Mouse (Mus musculus): Measurements from ENCODE around the gene Cyp2d40. TPM values are rescaled to one million over a fixed set of nuclear protein-coding genes. Genes with fewer than 3 reads are reported as not detected.

Gene Cyp2d40
- polyA plus RNA-seq, 2 experiments from 2014 or later: not detected

Other genes with a start within 250 kb of the Cyp2d40 start
- not detected for gene Cyp2d12, start 209.1 kb downstream of the Cyp2d40 start, polyA plus RNA-seq (2017; shearing (Covaris generic))
- not detected for gene Cyp2d34, start 143.2 kb downstream of the Cyp2d40 start, polyA plus RNA-seq (2017; shearing (Covaris generic))
- gene Cyp2d26, start 30.1 kb upstream of the Cyp2d40 start, polyA plus RNA-seq (2017; shearing (Covaris generic)): under 1 TPM in 1 of 2 experiments, not detected in 1; 0.34 TPM
- gene Tcf20, start 223.7 kb upstream of the Cyp2d40 start, polyA plus RNA-seq (2017; shearing (Covaris generic)): 10 to 100 TPM; 15.9 to 19.7 TPM